Mouse (Mus musculus): ENCODE measurements around the gene Rassf5. TPM values are rescaled to one million over a fixed set of nuclear protein-coding genes. Genes with fewer than 3 reads are reported as not detected.

The Rassf5 gene
- polyA plus RNA-seq, 1 experiment from 2014 or later: 18.2 TPM

DNA sequence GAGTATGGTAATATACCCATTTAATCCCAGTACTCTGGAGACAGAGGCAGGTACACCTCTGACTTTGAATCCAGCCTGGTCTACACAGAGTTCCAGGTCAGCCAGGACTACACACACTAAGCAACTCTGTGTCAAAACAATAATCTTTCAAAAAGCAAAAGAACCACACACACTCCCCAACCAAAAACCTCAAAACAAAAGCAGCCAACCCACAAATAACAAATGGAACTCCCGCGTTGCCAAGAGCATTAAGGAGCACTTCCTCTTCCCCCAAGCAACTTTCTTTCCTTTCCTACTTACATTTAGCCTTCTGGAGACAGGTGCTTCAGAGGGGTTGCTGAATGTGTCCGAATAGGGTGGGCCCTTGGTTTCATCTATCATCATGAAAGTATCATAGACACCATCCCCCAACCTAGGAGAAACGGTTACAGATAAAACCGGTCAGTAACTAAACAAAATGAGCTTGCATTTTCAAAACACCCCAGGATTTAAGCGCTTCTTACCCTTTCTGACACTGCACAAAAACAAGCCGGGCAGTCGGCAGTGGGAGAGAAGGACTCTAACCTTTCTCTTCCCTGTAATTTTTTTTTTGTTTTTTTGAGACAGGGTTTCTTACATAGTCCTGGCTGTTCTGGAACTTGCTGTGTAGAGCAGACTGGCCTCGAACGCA lies 109.0 kb downstream of the Rassf5 start:
- H3K27me3 ChIP-seq (replicated peaks): no peaks in the 10 kb centered on the region
- WGBS: 75% methylated on average over 10 of the region's 10 CpGs
- H3K4me1 ChIP-seq: peaks cover 31% of the 10 kb centered on the region
- no peaks in the 10 kb centered on the region for H3K36me3 ChIP-seq
- ATAC-seq (ENCODE audit: extremely low read depth, insufficient number of reproducible peaks, low FRiP score, low TSS enrichment): no peak
- no peaks in the 10 kb centered on the region for H3K9me3 ChIP-seq
- peak overlapping the region; percentile 83 for H3K4me2 ChIP-seq
- peak overlapping the region; percentile 80 for H3K4me3 ChIP-seq
- no peak overlapping the region for H3K9ac ChIP-seq
- peak overlapping the region; percentile 0; the same call in 1 of the 2 replicates for H3K27ac ChIP-seq (replicated peaks)

DNA sequence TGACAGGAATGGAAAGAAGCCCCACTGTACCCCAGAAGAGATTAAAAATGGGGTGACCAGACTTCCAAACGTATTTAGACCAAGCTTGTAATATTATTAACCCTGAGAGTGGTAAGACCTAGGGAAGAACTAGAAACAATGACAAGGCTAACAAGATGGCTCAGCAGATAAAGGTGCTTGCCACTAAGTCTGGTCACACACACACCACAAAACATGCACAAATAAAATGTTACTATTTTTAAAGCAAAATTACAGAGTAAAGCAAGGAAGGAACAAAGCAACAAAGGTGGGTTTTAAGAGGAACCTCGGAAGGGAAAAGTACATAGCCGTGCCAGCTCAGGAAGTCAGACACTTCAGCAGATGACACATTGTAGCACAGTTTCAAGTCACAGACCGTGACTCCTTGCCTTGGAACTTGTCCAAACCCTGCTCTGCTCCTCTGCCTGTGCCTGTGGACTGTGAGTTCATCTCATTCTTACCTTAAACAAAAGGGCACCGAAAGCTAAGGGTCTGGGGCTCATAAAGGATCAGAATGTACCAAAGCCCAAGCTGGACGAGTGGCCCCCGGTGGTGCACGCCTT lies 110.0 kb downstream of the Rassf5 start:
- H3K27me3 ChIP-seq (replicated peaks): no peaks in the 10 kb centered on the region
- H3K9ac ChIP-seq: peak overlapping the region; percentile 68
- 52% methylated on average over 8 of the region's 8 CpGs for WGBS

DNA sequence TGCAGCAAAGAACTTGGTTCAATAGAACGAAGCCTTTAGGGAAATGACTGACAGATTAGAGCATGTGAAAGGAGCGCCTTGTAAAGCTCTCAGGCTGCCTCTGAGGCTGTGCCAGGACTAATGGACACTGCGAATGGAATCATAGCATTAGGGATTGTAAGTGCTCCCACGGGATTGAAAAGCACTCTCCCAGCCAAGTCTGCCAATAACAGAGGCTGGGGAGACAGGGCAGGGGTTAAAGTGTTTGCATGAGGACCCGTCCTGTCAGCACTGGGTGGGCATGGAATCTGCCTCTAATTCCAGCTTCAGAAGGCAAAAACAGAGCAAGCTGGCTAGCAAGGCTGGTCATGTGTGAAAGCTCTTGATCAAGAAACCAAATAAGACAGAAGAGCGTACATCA lies 110.8 kb downstream of the Rassf5 start:
- H3K27ac ChIP-seq (replicated peaks): 0 out of 2 replicates have a peak overlapping the region, but pooled peaks have one; percentile 21
- ATAC-seq (ENCODE audit: extremely low read depth, insufficient number of reproducible peaks, low FRiP score, low TSS enrichment): no peak
- peaks cover 9% of the 10 kb centered on the region for H3K36me3 ChIP-seq
- no peaks in the 10 kb centered on the region for H3K9me3 ChIP-seq
- H3K9ac ChIP-seq: peak overlapping the region; percentile 38; the same call in 1 of the 2 replicates
- H3K4me3 ChIP-seq: peak overlapping the region; percentile 80
- no peaks in the 10 kb centered on the region for H3K27me3 ChIP-seq (replicated peaks)
- peaks cover 28% of the 10 kb centered on the region for H3K4me1 ChIP-seq
- peak overlapping the region; percentile 83 for H3K4me2 ChIP-seq
- 63% methylated on average over 6 of the region's 6 CpGs for WGBS

More for the DNA sequence above, 110.0 kb downstream of the Rassf5 start:
- Histone ChIP-seq H3K4me2 (peak overlapping the region; percentile 83), H3K4me3 (peak overlapping the region; percentile 80), H3K4me1 (peaks cover 31% of the 10 kb centered on the region), H3K9me3 (no peaks in the 10 kb centered on the region), H3K27ac (replicated peaks) (peak overlapping the region; percentile 54), H3K36me3 (peaks cover 1% of the 10 kb centered on the region)
- no peak for ATAC-seq (ENCODE audit: extremely low read depth, insufficient number of reproducible peaks, low FRiP score, low TSS enrichment)

Other genes starting within 250 kb of the Rassf5 start
- not detected in 2 replicates for gene Il10, start 225.4 kb downstream of the Rassf5 start, polyA plus RNA-seq (2015; fragmentation: Nextera tagmentation; extraction: Ambion mirVana)
- 60.0 and 62.0 TPM in 2 replicates for gene Mapkapk2, start 147.4 kb downstream of the Rassf5 start, polyA plus RNA-seq (2015; fragmentation: Nextera tagmentation; extraction: Ambion mirVana)
- 3.2 and 4.5 TPM in 2 replicates for gene Dyrk3, start 106.9 kb downstream of the Rassf5 start, polyA plus RNA-seq (2015; fragmentation: Nextera tagmentation; extraction: Ambion mirVana)
- 41.1 and 47.1 TPM in 2 replicates for gene Eif2d, start 92.1 kb downstream of the Rassf5 start, polyA plus RNA-seq (2015; fragmentation: Nextera tagmentation; extraction: Ambion mirVana)
- gene Ikbke, start 34.3 kb upstream of the Rassf5 start, polyA plus RNA-seq (2015; fragmentation: Nextera tagmentation; extraction: Ambion mirVana): 2.4 and 2.8 TPM in 2 replicates